Mouse (Mus musculus) liver, adult 2 months (tissue): ENCODE results near the gene Mamstr. TPM values are rescaled to one million over a fixed set of nuclear protein-coding genes. Genes with fewer than 3 reads are reported as not detected.

ENCODE experiments used
- DNase-seq: peaks from one replicate; pipeline ENCODE4 v3.0.0-alpha.2; 2011; ENCODE audit warnings: low read depth, low spot score; ENCODE audit errors: extremely low read depth
- H3K27ac ChIP-seq: fragments of 200-500 bp; replicated peaks from 2 replicates; pipeline ENCODE4 v1.5.1; 2012; ENCODE audit warnings: low read depth, mild to moderate bottlenecking, control low read depth, inconsistent platforms, low read length; ENCODE audit not compliant: insufficient read depth
- H3K27me3 ChIP-seq: fragments of 200-500 bp; 2 replicates; pipeline ENCODE4 v1.6.1; 2012; ENCODE audit warnings: mild to moderate bottlenecking, moderate library complexity, low read length, inconsistent platforms; ENCODE audit not compliant: control insufficient read depth, insufficient read depth
- H3K36me3 ChIP-seq: fragments of 200-500 bp; 2 replicates; pipeline ENCODE4 v1.6.1; 2012; ENCODE audit warnings: low read length, inconsistent platforms; ENCODE audit not compliant: control insufficient read depth, insufficient read depth
- H3K4me1 ChIP-seq: fragments of 200-500 bp; 2 replicates; pipeline ENCODE4 v1.6.1; 2011; ENCODE audit warnings: low read length; ENCODE audit not compliant: control insufficient read depth, insufficient read depth
- H3K4me3 ChIP-seq: fragments of 200-500 bp; 2 replicates; pipeline ENCODE4 v1.5.1; 2011; ENCODE audit warnings: low read depth, mild to moderate bottlenecking, control low read depth, low read length, moderate library complexity; ENCODE audit not compliant: insufficient read depth
- H3K79me2 ChIP-seq: fragments of 200-500 bp; 2 replicates; pipeline ENCODE4 v1.6.1; 2012; ENCODE audit warnings: inconsistent platforms, mild to moderate bottlenecking, low read length, moderate library complexity; ENCODE audit not compliant: control insufficient read depth, insufficient read depth
- H3K9ac ChIP-seq: fragments of 200-500 bp; 2 replicates; pipeline ENCODE4 v1.6.1; 2012; ENCODE audit warnings: low read depth, mild to moderate bottlenecking, control low read depth, inconsistent platforms, low read length
- CTCF ChIP-seq: fragments of 200-500 bp; IDR thresholded peaks from 2 replicates; pipeline ENCODE4 v1.5.1; 2011; ENCODE audit warnings: low read depth, low read length, control low read depth
- POLR2A ChIP-seq: fragments of 200-500 bp; IDR thresholded peaks from 2 replicates; pipeline ENCODE4 v1.6.1; 2011; ENCODE audit warnings: low read length, control low read depth; ENCODE audit not compliant: insufficient read depth; ENCODE audit errors: extremely low read depth
- WGBS: fragments of 180-500 bp; shearing (Covaris S2); methylation state at CpG from one replicate; pipeline ENCODE4 v1.1.7; 2018; 5-methylcytosine and 5-hydroxymethylcytosine counted together
- polyA plus RNA-seq: library from polyadenylated mRNA; depleted of rRNA; stranded (reverse); fragments of >200 nt; gene quantifications from 2 replicates; pipeline ENCODE4 v1.2.3, GENCODE M21; 2012
- total RNA-seq: library from RNA; depleted of rRNA; stranded (reverse); fragments of >200 nt; gene quantifications from 2 replicates; pipeline ENCODE4 v1.2.3, GENCODE M21; 2014

The Mamstr gene
- total and polyA plus RNA-seq, 2 experiments = 0.09 to 0.10 TPM

DNA sequence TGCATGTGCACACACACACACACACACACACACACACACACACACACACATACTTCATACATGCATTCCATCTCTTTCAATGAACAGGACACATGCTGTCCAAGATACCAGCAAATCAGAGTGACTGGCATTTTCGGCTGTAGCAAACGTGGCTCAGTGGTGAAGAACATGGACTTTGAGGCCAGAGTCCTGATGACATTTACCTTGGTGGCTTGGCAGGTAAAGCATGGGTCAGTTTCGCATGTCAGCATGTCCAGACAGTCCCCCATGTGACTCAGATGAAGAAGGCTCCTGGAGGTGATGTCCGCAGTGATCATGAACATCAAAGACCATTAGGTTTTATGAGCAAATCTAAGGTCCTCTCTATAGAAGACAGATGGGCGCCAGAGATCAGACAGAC, 42.8 kb upstream of the Mamstr start:
- no peaks in the 10 kb centered on the region for H3K27me3 ChIP-seq
- TF ChIP-seq POLR2A = no peak
- TF ChIP-seq CTCF = no peak
- no peak overlapping the region for H3K9ac ChIP-seq
- 45% methylated on average over 5 of the region's 5 CpGs for WGBS
- peaks cover 11% of the 10 kb centered on the region for H3K4me1 ChIP-seq
- no peak overlapping the region for H3K4me3 ChIP-seq
- H3K36me3 ChIP-seq = no peaks in the 10 kb centered on the region
- H3K79me2 ChIP-seq = no peaks in the 10 kb centered on the region
- H3K27ac ChIP-seq = no peak overlapping the region
- DNase-seq = peak; percentile 77

GRCm38 (mm10) chr7:45597527-45597926, 42.2 kb upstream of the Mamstr start:
- Histone ChIP-seq H3K4me3 (no peak overlapping the region), H3K4me1 (peaks cover 11% of the 10 kb centered on the region), H3K27ac (no peak overlapping the region), H3K27me3 (no peaks in the 10 kb centered on the region), H3K79me2 (no peaks in the 10 kb centered on the region), H3K9ac (no peak overlapping the region), H3K36me3 (no peaks in the 10 kb centered on the region)
- WGBS = 27% methylated on average over 6 of the region's 6 CpGs
- TF ChIP-seq POLR2A = no peak
- no peak for TF ChIP-seq CTCF
- DNase-seq = peak; percentile 82

DNA sequence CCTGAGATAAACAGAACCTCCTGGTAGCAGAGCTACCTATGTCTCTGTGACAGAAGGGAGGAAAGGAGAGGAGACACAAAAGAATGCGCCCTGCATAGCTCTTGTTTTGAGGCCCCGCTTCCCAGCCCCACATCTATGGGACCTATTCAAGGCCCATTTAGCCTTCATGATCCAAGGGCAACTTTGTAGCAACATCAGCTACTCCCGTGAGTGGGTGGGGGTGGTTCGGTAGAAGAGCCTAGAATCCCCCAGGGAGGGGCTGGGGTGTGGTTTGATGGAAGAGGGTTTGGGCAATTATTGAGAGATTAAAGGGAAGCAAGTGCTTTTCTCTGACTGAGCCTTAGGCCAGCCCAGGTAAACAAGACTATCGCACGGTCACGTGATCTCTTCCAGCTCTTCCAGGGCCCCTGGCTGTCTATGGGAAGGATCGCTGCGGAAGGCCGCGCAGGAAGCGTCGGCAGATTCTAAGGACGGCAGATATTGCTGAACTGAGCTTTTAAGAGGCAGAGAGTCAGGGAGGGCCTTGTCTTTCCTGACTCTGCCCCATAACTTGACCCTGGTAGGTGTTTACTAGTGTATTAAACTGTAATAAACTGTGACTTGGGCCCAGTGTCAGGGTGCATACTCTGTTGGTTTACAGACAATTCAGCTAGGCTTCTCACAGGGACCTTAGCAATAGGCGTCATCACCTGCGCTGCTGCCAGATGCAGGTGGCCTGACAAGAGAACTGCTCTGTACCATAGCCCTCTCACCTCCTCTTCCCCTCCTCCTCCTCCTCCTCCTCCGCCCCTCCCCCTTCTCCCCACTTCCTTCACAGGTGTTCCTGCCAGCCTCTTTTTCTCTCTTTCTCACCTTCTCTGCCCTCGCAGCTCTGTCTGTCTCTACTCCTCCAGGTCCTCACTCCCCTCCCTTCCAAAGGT, 40.6 kb upstream of the Mamstr start:
- TF ChIP-seq POLR2A (no peak), CTCF (no peak)
- WGBS = 58% methylated on average over 18 of the region's 18 CpGs
- Histone ChIP-seq H3K27ac (no peak overlapping the region), H3K79me2 (no peaks in the 10 kb centered on the region), H3K9ac (no peak overlapping the region), H3K4me3 (no peak overlapping the region), H3K36me3 (no peaks in the 10 kb centered on the region), H3K4me1 (peaks cover 11% of the 10 kb centered on the region), H3K27me3 (no peaks in the 10 kb centered on the region)
- DNase-seq = no peak

DNA sequence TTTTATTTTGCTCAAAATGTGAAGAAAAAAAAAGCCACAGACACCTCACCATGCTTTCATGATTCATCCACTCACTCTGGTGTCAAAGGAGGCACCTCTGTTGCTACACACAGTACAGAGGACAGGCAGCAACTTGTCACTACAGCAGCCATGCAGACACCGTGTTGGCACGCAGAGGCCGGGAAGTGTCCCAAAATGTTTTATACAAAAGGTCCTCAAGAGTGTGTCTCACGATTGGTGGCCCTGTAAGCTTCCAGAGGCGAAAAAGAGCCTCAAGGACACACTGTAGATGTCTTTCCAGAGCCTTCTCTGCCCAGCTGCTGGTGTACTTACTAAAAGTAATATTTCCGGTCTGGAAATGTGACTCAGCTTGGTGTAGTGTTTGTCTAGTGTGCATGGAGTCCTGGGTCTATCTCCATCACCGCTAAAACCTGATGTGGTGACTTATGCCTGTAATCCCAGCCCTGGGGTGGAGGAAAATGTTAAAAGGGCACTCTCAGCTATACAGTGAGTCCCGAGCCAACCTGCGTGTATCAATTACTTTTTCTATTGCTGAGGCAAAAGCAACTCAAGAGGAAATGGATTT, 34.0 kb upstream of the Mamstr start:
- TF ChIP-seq POLR2A (no peak), CTCF (no peak)
- H3K27me3 ChIP-seq = no peaks in the 10 kb centered on the region
- H3K4me1 ChIP-seq = peaks cover 12% of the 10 kb centered on the region
- H3K79me2 ChIP-seq = no peaks in the 10 kb centered on the region
- 80% methylated on average over 9 of the region's 9 CpGs for WGBS
- DNase-seq = no peak
- H3K36me3 ChIP-seq = no peaks in the 10 kb centered on the region
- H3K27ac ChIP-seq = no peak overlapping the region
- no peak overlapping the region for H3K9ac ChIP-seq
- no peak overlapping the region for H3K4me3 ChIP-seq

DNA sequence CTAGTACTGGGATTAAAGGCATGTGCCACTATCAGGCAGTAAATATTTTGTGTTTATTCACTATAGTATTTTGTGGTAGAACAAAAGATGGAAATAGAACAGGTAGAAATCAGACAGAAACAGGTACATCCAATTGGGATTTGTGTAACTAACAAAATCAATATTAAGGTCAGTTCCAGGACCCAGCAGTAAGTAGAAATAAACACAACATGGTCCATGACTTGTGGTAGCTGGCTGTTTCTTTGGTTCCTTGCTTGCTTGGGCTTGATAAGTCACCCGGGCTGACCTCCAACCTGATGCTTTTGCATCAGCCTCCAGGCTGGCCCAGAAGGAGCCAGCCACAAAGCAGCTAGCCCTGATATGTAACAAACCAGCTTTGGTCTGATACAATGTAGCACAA, 30.3 kb upstream of the Mamstr start:
- DNase-seq = peak; percentile 96
- H3K4me3 ChIP-seq = no peak overlapping the region

More for the DNA sequence above, 30.3 kb upstream of the Mamstr start:
- Histone ChIP-seq H3K79me2 (no peaks in the 10 kb centered on the region), H3K36me3 (no peaks in the 10 kb centered on the region), H3K27ac (peak overlapping the region; percentile 31; the same call in 1 of the 2 replicates), H3K27me3 (no peaks in the 10 kb centered on the region), H3K4me1 (peaks cover 17% of the 10 kb centered on the region), H3K9ac (no peak overlapping the region)
- 11% methylated on average over 1 of the region's 1 CpGs for WGBS
- TF ChIP-seq CTCF (no peak), POLR2A (no peak)
